Mouse (Mus musculus): ENCODE data around the gene Abhd17a.

DNA sequence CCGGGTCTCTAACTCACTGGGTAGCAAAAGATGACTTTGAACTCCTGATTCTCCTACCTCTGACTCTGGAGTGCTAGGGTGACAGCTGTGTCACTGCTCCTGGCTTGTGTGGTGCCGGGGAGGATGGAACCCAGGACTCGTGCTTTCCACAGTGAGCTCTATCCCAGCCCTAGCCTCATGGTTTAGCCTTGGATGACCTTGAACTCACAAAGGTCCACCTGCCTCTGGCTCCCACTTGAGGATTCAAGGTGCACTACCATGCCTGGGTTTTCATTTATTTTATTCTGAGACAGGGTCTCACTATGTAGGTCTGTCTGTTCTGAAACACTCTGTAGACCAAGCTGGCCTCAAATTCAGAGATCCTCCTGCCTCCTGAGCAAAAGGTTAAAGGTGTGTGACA, 23.7 kb upstream of the Abhd17a start:
- no peak for TF ChIP-seq CTCF (IDR thresholded peaks at IDR 0.05; ENCODE audit: extremely low read depth, insufficient read depth, insufficient read length, insufficient replicate concordance)
- no peak for TF ChIP-seq POLR2A (IDR thresholded peaks at IDR 0.05; ENCODE audit: low read depth, low read length)
